Mouse (Mus musculus): ENCODE data around the gene H2-M5. TPM values are rescaled to one million over a fixed set of nuclear protein-coding genes. Genes with fewer than 3 reads are reported as not detected.

Gene H2-M5
- polyA plus RNA-seq, 1 experiment from 2014 or later: 1.1 TPM

- ATAC-seq (replicated peaks; ENCODE audit: low FRiP score): no peak
- H3K27me3 ChIP-seq (ENCODE audit: control insufficient read depth, insufficient read depth, low read length): no peaks in the 10 kb centered on the region
- no peaks in the 10 kb centered on the region for H3K4me1 ChIP-seq (replicated peaks; ENCODE audit: control insufficient read depth, insufficient read depth, low read length)
- no peak overlapping the region for H3K9ac ChIP-seq (ENCODE audit: low read length)
- no peaks in the 10 kb centered on the region for H3K9me3 ChIP-seq (ENCODE audit: control insufficient read depth, low read length)
- H3K4me3 ChIP-seq (ENCODE audit: low read depth, low read length): no peak overlapping the region
- H3K4me2 ChIP-seq (ENCODE audit: low read depth, low read length, severe bottlenecking): no peak overlapping the region
- DNase-seq (ENCODE audit: low spot score): no peak
- WGBS: 84% methylated on average over 1 of the region's 1 CpGs
- no peak overlapping the region for H3K27ac ChIP-seq (ENCODE audit: low read depth, low read length)
- H3K36me3 ChIP-seq (ENCODE audit: control insufficient read depth, insufficient read depth, low read length): no peaks in the 10 kb centered on the region
These were observed 22.5 kb downstream of the H2-M5 start for GRCm38 (mm10) chr17:36966875-36967274.

- Histone ChIP-seq H3K36me3 (ENCODE audit: control insufficient read depth, insufficient read depth, low read length) (no peaks in the 10 kb centered on the region), H3K4me1 (replicated peaks; ENCODE audit: control insufficient read depth, insufficient read depth, low read length) (peaks cover 3% of the 10 kb centered on the region; the same call in 1 of the 2 replicates), H3K4me2 (ENCODE audit: low read depth, low read length, severe bottlenecking) (no peak overlapping the region), H3K4me3 (ENCODE audit: low read depth, low read length) (no peak overlapping the region), H3K27me3 (ENCODE audit: control insufficient read depth, insufficient read depth, low read length) (no peaks in the 10 kb centered on the region), H3K9me3 (ENCODE audit: control insufficient read depth, low read length) (no peaks in the 10 kb centered on the region), H3K9ac (ENCODE audit: low read length) (no peak overlapping the region), H3K27ac (ENCODE audit: low read depth, low read length) (no peak overlapping the region)
- 76% methylated on average over 1 of the region's 1 CpGs for WGBS
- ATAC-seq (replicated peaks; ENCODE audit: low FRiP score) (no peak), DNase-seq (ENCODE audit: low spot score) (no peak)
These were observed 28.2 kb downstream of the H2-M5 start for GRCm38 (mm10) chr17:36961125-36961524.

- ATAC-seq (replicated peaks; ENCODE audit: low FRiP score) (no peak), DNase-seq (ENCODE audit: low spot score) (no peak)
- Histone ChIP-seq H3K4me1 (replicated peaks; ENCODE audit: control insufficient read depth, insufficient read depth, low read length) (peaks cover 3% of the 10 kb centered on the region; the same call in 1 of the 2 replicates), H3K36me3 (ENCODE audit: control insufficient read depth, insufficient read depth, low read length) (no peaks in the 10 kb centered on the region), H3K9ac (ENCODE audit: low read length) (peak overlapping the region; percentile 81), H3K9me3 (ENCODE audit: control insufficient read depth, low read length) (no peaks in the 10 kb centered on the region), H3K27ac (ENCODE audit: low read depth, low read length) (no peak overlapping the region), H3K27me3 (ENCODE audit: control insufficient read depth, insufficient read depth, low read length) (no peaks in the 10 kb centered on the region), H3K4me3 (ENCODE audit: low read depth, low read length) (peak overlapping the region; percentile 73), H3K4me2 (ENCODE audit: low read depth, low read length, severe bottlenecking) (peak overlapping the region; percentile 66)
- 9% methylated on average over 12 of the region's 12 CpGs for WGBS
These were observed 30.5 kb downstream of the H2-M5 start for GRCm38 (mm10) chr17:36958884-36959283.

GRCm38 (mm10) chr17:36957999-36958743 lies 31.2 kb downstream of the H2-M5 start, which contains the start of the genes Znrd1 and Znrd1as:
Znrd1 (minus strand) TSS chr17:36958559.
Znrd1as (plus strand) TSS chr17:36958592.
- no peaks in the 10 kb centered on the region for H3K9me3 ChIP-seq (ENCODE audit: control insufficient read depth, low read length)
- ATAC-seq (replicated peaks; ENCODE audit: low FRiP score): peak; percentile 97
- H3K27ac ChIP-seq (ENCODE audit: low read depth, low read length): 0 out of 2 replicates have a peak within 1 kb of the TSS, but pooled peaks have one; percentile 14
- H3K27me3 ChIP-seq (ENCODE audit: control insufficient read depth, insufficient read depth, low read length): no peaks in the 10 kb centered on the region
- DNase-seq (ENCODE audit: low spot score): peak; percentile 96
- peak within 1 kb of the TSS; percentile 73 for H3K4me3 ChIP-seq (ENCODE audit: low read depth, low read length)
- H3K36me3 ChIP-seq (ENCODE audit: control insufficient read depth, insufficient read depth, low read length): no peaks in the 10 kb centered on the region
- H3K4me1 ChIP-seq (replicated peaks; ENCODE audit: control insufficient read depth, insufficient read depth, low read length): peaks cover 3% of the 10 kb centered on the region; the same call in 1 of the 2 replicates
- H3K9ac ChIP-seq (ENCODE audit: low read length): peak within 1 kb of the TSS; percentile 81
- under 1% methylated on average over 46 of the region's 46 CpGs for WGBS
- peak within 1 kb of the TSS; percentile 66 for H3K4me2 ChIP-seq (ENCODE audit: low read depth, low read length, severe bottlenecking)

GRCm38 (mm10) chr17:36953062-36953461 lies 36.3 kb downstream of the H2-M5 start:
- no peaks in the 10 kb centered on the region; the same call in 1 of the 2 replicates for H3K4me1 ChIP-seq (replicated peaks; ENCODE audit: control insufficient read depth, insufficient read depth, low read length)
- no peak overlapping the region for H3K9ac ChIP-seq (ENCODE audit: low read length)
- no peaks in the 10 kb centered on the region for H3K9me3 ChIP-seq (ENCODE audit: control insufficient read depth, low read length)
- WGBS: 86% methylated on average over 1 of the region's 1 CpGs
- H3K27ac ChIP-seq (ENCODE audit: low read depth, low read length): no peak overlapping the region
- no peak for DNase-seq (ENCODE audit: low spot score)
- no peak for ATAC-seq (replicated peaks; ENCODE audit: low FRiP score)
- no peaks in the 10 kb centered on the region; the same call in 1 of the 2 replicates for H3K36me3 ChIP-seq (ENCODE audit: control insufficient read depth, insufficient read depth, low read length)
- H3K4me3 ChIP-seq (ENCODE audit: low read depth, low read length): no peak overlapping the region
- no peak overlapping the region for H3K4me2 ChIP-seq (ENCODE audit: low read depth, low read length, severe bottlenecking)
- no peaks in the 10 kb centered on the region for H3K27me3 ChIP-seq (ENCODE audit: control insufficient read depth, insufficient read depth, low read length)

- ATAC-seq (replicated peaks; ENCODE audit: low FRiP score) (no peak), DNase-seq (ENCODE audit: low spot score) (no peak)
- Histone ChIP-seq H3K27ac (ENCODE audit: low read depth, low read length) (no peak overlapping the region), H3K9ac (ENCODE audit: low read length) (no peak overlapping the region), H3K36me3 (ENCODE audit: control insufficient read depth, insufficient read depth, low read length) (no peaks in the 10 kb centered on the region; the same call in 1 of the 2 replicates), H3K4me1 (replicated peaks; ENCODE audit: control insufficient read depth, insufficient read depth, low read length) (no peaks in the 10 kb centered on the region; the same call in 1 of the 2 replicates), H3K9me3 (ENCODE audit: control insufficient read depth, low read length) (no peaks in the 10 kb centered on the region), H3K4me3 (ENCODE audit: low read depth, low read length) (no peak overlapping the region), H3K4me2 (ENCODE audit: low read depth, low read length, severe bottlenecking) (no peak overlapping the region), H3K27me3 (ENCODE audit: control insufficient read depth, insufficient read depth, low read length) (no peaks in the 10 kb centered on the region)
- 89% methylated on average over 2 of the region's 2 CpGs for WGBS
These were observed 36.7 kb downstream of the H2-M5 start for GRCm38 (mm10) chr17:36952631-36953030.

GRCm38 (mm10) chr17:36950981-36951947 lies 38.1 kb downstream of the H2-M5 start, which contains the start of gene Ppp1r11:
Ppp1r11 (minus strand) TSS chr17:36951741.
- H3K4me2 ChIP-seq (ENCODE audit: low read depth, low read length, severe bottlenecking): peak within 1 kb of the TSS; percentile 69
- H3K27me3 ChIP-seq (ENCODE audit: control insufficient read depth, insufficient read depth, low read length): no peaks in the 10 kb centered on the region
- ATAC-seq (replicated peaks; ENCODE audit: low FRiP score) (peak; percentile 96), DNase-seq (ENCODE audit: low spot score) (peak; percentile 97)
- H3K4me3 ChIP-seq (ENCODE audit: low read depth, low read length): peak within 1 kb of the TSS; percentile 64
- peak within 1 kb of the TSS; percentile 81 for H3K27ac ChIP-seq (ENCODE audit: low read depth, low read length)
- H3K9ac ChIP-seq (ENCODE audit: low read length): peak within 1 kb of the TSS; percentile 71
- WGBS: 2% methylated on average over 36 of the region's 36 CpGs
- no peaks in the 10 kb centered on the region; the same call in 1 of the 2 replicates for H3K36me3 ChIP-seq (ENCODE audit: control insufficient read depth, insufficient read depth, low read length)
- H3K4me1 ChIP-seq (replicated peaks; ENCODE audit: control insufficient read depth, insufficient read depth, low read length): no peaks in the 10 kb centered on the region
- H3K9me3 ChIP-seq (ENCODE audit: control insufficient read depth, low read length): no peaks in the 10 kb centered on the region

GRCm38 (mm10) chr17:36949265-36949664 lies 40.1 kb downstream of the H2-M5 start:
- Histone ChIP-seq H3K27ac (ENCODE audit: low read depth, low read length) (no peak overlapping the region), H3K4me3 (ENCODE audit: low read depth, low read length) (no peak overlapping the region), H3K27me3 (ENCODE audit: control insufficient read depth, insufficient read depth, low read length) (peaks cover 13% of the 10 kb centered on the region; the same call in 1 of the 2 replicates), H3K9me3 (ENCODE audit: control insufficient read depth, low read length) (no peaks in the 10 kb centered on the region), H3K4me2 (ENCODE audit: low read depth, low read length, severe bottlenecking) (no peak overlapping the region), H3K9ac (ENCODE audit: low read length) (no peak overlapping the region), H3K4me1 (replicated peaks; ENCODE audit: control insufficient read depth, insufficient read depth, low read length) (peaks cover under 1% of the 10 kb centered on the region; the same call in 1 of the 2 replicates), H3K36me3 (ENCODE audit: control insufficient read depth, insufficient read depth, low read length) (no peaks in the 10 kb centered on the region; the same call in 1 of the 2 replicates)
- ATAC-seq (replicated peaks; ENCODE audit: low FRiP score): no peak
- DNase-seq (ENCODE audit: low spot score): no peak
- WGBS: 92% methylated on average over 8 of the region's 8 CpGs
